ENCODE assay signal across 8 mouse cellular contexts in the genomic region with DNA sequence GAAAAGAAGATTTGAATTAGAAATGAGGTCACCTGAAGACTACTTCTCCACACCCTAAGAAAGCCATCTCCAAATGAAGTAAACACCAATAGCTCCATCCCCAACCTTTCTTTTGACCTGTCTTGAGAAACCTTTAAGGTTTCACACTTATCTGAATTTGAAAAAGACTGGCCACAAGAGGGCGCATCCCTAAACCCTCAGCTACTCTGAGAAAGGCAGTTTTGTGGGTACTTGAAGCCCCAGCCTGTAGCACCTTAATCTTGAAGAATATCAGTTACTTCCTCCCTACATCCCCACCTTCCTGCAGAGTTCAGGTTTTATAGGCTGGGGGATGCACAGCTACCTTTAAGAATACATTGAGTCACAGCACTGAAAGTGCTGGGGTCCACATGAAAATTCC. TPM values are rescaled to one million over a fixed set of nuclear protein-coding genes. Genes with fewer than 3 reads are reported as not detected.
A peak's percentile ranks its signal among the peaks of the same experiment; 100 is the strongest.
DNase-seq lines count a peak whose midpoint lies in the region; ATAC-seq and TF ChIP-seq lines count a peak whose summit lies in the region.

No protein-coding gene starts in this region.

- peak; percentile 60 for DNase-seq in layer of hippocampus, adult 11-12 months (ENCODE audit: low spot score)
- no peak for DNase-seq in layer of hippocampus, adult 9-11 months
- DNase-seq in ES-E14 (ENCODE audit: low read depth, low spot score), result peak; percentile 52
- DNase-seq in adrenal gland, postnatal 36 days, result peak; percentile 39 to 52
- DNase-seq in left cerebral cortex, postnatal 36 days (ENCODE audit: low spot score in 2 of 2), result peak; percentile 46 to 56
- DNase-seq in naive thymus-derived CD4-positive, alpha-beta T cell, adult 2 months (ENCODE audit: low read depth), result peak; percentile 71
- no peak for DNase-seq in gastrocnemius, adult 18-20 months (ENCODE audit: low spot score)

- in situ Hi-C loops in ES-E14 (cut with MboI; ENCODE audit: low sequenced_read_pairs in 2 of 2, unreplicated experiment in 2 of 2), result loop anchor here in 1 of 2 experiments (25.0 kb wide), 1 partner anchor 742 kb away; no protein-coding TSS in a partner anchor

- no peaks in the 10 kb centered on the region for H3K9me3 ChIP-seq in ES-E14 (ENCODE audit: control insufficient read depth, insufficient read depth, low read depth, low read length)

- H3K9ac ChIP-seq in ES-E14 (ENCODE audit: insufficient read depth, low read depth, low read length, poor library complexity, severe bottlenecking), result no peak overlapping the region

- H3K4me1 ChIP-seq in ES-E14 (ENCODE audit: control insufficient read depth in 2 of 2, insufficient read depth in 2 of 2, low read length in 2 of 2, poor library complexity in 1 of 2), result no peaks in the 10 kb centered on the region

- intact Hi-C loops in left cerebral cortex, postnatal 36 days (cut with DNase I), result loop anchor here (5.0 kb wide), 4 partner anchors 622 to 1412 kb away; no protein-coding TSS in a partner anchor

- H3K36me3 ChIP-seq in ES-E14 (ENCODE audit: control insufficient read depth, insufficient read depth, low read length, poor library complexity, severe bottlenecking), result no peaks in the 10 kb centered on the region

- H3K27ac ChIP-seq in ES-E14 (ENCODE audit: insufficient read depth, low read depth, low read length, poor library complexity, severe bottlenecking), result no peak overlapping the region

- peak; percentile 38 for ATAC-seq in granulocyte monocyte progenitor cell, adult 5-6 weeks (replicated peaks; ENCODE audit: poor library complexity, severe bottlenecking)

- H3K4me3 ChIP-seq in ES-E14 (ENCODE audit: insufficient read depth in 1 of 2, low read depth in 1 of 2, low read length in 2 of 2, poor library complexity in 1 of 2, severe bottlenecking in 1 of 2), result no peak overlapping the region

TF ChIP-seq in ES-E14, 5 proteins besides CTCF, POLR2A, EP300 and RAD21:
- no peak for TF ChIP-seq ZC3H11A (IDR thresholded peaks at IDR 0.05; ENCODE audit: borderline replicate concordance, low read depth, low read length)
- TF ChIP-seq MAFK (IDR thresholded peaks at IDR 0.05; ENCODE audit: insufficient read depth, low read depth, low read length), result no peak
- no peak for TF ChIP-seq HCFC1 (IDR thresholded peaks at IDR 0.05; ENCODE audit: borderline replicate concordance, insufficient read depth, low read length)
- no peak for TF ChIP-seq ZNF384 (IDR thresholded peaks at IDR 0.05; ENCODE audit: low read depth, low read length)
- TF ChIP-seq CHD2 (IDR thresholded peaks at IDR 0.05; ENCODE audit: low read depth, low read length), result no peak

RNA-seq across cellular contexts. Expression of a gene that starts 9.0 kb away (rescaled TPM):
- 1.8 and 7.5 TPM in 2 replicates for total RNA-seq in ES-E14 (2012; rRNA removed)
- total RNA-seq in adrenal gland, postnatal 36 days (2021), result 1 to 10 TPM in 1 of 2 experiments, under 1 TPM in 1; 0.89 to 2.2 TPM
- total RNA-seq in granulocyte monocyte progenitor cell, adult 5-6 weeks (2014; fragmentation: Nextera tagmentation), result 0.09 TPM in 1 of 2 replicates, not detected in the other
- 0.21 and 0.78 TPM in 2 replicates for total RNA-seq in granulocyte monocyte progenitor cell, adult 5-6 weeks (2017)
- total RNA-seq in left cerebral cortex, postnatal 36 days (2021), result 10 to 100 TPM; 12.5 to 23.1 TPM
- 1 to 10 TPM in 1 of 2 experiments, under 1 TPM in 1; 0.75 to 2.3 TPM for total RNA-seq in gastrocnemius, adult 18-20 months (2021)

Comparison
In these comparisons a context has a peak if more than half of its experiments do, and no peak if none do; other contexts are left out.
1. DNase-seq: peak in layer of hippocampus, adult 11-12 months (single experiment), ES-E14 (single experiment), adrenal gland, postnatal 36 days (2 of 2), left cerebral cortex, postnatal 36 days (2 of 2) and naive thymus-derived CD4-positive, alpha-beta T cell, adult 2 months (single experiment); none in layer of hippocampus, adult 9-11 months (single experiment) and gastrocnemius, adult 18-20 months (single experiment).